Mouse (Mus musculus) lung, postnatal 36 days (tissue): ENCODE data around the gene Olfr362.
"Not testable (repeated sequence)": the region's sequence is repeated elsewhere in the genome, so short reads cannot be mapped to it uniquely, and the experiment has no call there.

ENCODE experiments used
- DNase-seq: peaks from one replicate; pipeline ENCODE4 v3.0.0; 2022; ENCODE audit warnings: mixed read lengths

The Olfr362 gene

GRCm38 (mm10) chr2:37117810-37118209, at the start of gene Olfr362:
Gene Olfr362 (minus strand): TSS chr2:37117910.
- DNase-seq, result no peak

- no peak for DNase-seq
Measured at GRCm38 (mm10) chr2:37139022-37139421, 21.3 kb upstream of the Olfr362 start, which contains the start of gene Olfr364-ps1. Gene Olfr364-ps1 (plus strand): TSS chr2:37139322.

- DNase-seq, result not testable (repeated sequence)
Measured at GRCm38 (mm10) chr2:37089190-37089589, 28.5 kb downstream of the Olfr362 start, which contains the start of gene Olfr361. Gene Olfr361 (minus strand): TSS chr2:37089290.

GRCm38 (mm10) chr2:37065446-37065845, 52.3 kb downstream of the Olfr362 start, which contains the start of gene Olfr360:
Gene Olfr360 (plus strand): TSS chr2:37065746.
- DNase-seq, result no peak
